Mouse (Mus musculus): ENCODE results near the gene Fto.

Gene Fto

DNA sequence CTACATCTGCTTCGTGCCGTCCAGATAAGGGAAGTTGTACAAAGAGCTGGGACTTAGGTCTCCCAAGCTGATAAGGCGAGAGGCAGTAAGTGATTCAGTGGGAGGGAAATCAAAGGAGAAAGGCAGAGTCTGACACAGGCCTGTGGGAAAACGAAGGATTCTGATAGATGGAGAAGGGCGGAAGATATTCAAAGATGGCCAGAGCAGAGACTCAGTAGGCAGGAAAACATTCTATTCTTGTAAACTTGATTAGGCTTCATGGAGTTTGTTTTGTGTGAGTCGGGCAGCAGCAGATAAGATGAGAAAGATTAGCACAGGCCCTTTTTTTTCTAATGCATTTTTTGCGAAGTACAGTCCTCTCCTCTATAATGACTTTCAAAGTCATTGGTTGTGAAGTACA is 183.6 kb downstream of the Fto start:
- DNase-seq (ENCODE audit: low spot score) = no peak

DNA sequence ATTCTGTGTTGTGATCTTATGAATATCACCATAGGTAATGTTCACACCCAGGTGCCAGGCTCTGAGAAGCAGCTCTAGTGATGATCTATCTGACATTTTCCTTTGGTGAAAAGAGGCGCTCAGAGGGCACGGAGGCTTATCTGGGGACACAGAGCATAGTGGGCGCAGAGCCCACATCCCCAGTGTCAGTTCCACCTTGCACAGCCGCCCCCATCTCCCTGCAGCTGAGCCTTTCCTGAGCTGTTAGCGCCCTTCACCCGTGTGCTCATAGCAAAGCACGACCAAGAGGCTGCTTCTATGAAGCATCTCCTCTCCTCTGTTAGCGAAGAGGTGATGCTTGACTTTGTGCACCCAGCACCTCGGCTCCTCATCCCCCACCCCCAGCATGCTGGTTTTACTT is 185.3 kb downstream of the Fto start:
- DNase-seq (ENCODE audit: low spot score) = no peak

DNA sequence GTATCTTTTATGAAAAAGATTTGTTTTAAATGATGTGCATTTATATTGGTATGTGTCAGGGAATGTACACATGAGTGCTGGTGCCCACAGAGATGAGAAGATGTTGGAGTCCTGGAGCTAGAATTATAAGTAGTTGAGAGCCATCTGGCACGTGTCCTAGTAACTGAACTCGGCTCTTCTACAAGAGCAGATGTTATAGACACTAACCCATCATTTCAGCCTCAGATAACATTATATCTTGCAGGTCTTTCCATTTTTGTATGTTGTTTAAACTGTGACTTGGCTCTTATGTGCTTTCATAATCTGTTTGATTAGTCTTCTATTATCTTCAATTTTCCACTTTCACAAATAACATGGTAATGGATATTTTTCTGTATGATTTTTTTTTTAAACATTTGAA is 186.0 kb downstream of the Fto start:
- no peak for DNase-seq (ENCODE audit: low spot score)

DNA sequence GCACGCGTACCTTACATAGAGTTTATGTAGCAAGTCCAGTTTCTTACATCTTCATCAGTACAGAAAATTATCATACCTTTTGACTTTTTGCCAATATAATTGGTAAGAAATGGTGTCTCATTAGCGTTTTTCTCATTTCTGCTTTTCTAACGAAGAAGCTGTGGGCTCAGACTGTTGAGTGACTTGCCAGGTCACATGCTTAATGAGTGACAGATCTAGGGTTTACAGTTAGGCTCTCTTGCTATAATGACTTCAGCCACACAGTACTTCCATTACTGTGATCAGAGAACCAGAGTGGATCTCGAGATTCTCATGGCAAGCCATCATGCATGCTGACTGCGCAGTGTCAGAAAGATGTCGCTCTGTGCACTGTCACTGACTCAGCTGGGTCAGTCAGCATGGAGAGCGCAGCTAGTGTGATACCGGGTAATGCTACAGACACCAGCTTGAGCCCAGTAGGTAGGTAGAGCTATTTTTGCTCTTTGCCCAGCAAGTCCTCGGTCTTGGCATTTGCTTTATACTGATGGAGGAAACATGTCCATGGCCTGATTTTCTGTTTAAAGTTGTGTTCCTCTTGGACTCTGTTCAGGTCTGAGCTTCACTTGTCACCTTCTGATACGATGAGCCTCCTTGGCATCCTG is 188.8 kb downstream of the Fto start:
- DNase-seq (ENCODE audit: low spot score) = no peak

DNA sequence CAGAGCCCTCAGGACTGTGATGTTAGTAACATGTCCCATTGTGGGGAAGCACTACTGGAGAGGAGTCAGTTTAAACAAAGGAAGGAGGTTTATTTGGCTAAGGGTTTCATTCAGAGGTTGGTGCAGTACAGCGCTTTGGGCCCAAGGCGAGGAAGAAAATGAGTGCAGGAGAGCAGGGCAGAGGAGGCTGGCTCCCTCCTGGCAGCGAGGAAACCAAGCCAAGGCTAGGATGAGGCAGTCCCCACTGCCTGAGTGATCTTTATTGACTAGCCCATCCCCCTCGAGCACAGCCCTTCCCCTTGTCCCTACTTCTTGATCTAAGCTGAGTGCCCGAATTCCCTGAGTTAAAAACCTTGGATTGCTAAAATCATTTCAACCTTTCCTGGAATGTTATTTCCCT is 189.5 kb downstream of the Fto start:
- DNase-seq (ENCODE audit: low spot score) = peak; percentile 40

DNA sequence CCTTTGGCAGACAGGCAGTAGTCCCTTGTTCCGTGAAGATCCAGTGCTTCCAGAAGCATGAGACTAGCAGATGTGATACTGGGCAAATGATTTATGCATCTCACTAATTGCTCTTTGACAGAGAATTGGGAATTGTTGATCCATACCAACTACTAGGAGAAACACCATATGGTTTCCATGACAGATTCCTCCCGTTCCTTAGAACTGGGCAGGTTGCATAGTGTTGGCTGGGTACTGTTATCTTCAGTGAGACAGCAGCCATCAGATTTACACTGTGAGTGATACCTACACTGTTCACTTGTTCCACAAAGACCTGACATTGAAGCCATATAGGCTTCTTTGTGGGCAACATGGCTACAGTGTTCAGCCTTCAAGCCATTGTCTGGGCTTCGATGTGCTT is 191.0 kb downstream of the Fto start:
- DNase-seq (ENCODE audit: low spot score) = no peak

DNA sequence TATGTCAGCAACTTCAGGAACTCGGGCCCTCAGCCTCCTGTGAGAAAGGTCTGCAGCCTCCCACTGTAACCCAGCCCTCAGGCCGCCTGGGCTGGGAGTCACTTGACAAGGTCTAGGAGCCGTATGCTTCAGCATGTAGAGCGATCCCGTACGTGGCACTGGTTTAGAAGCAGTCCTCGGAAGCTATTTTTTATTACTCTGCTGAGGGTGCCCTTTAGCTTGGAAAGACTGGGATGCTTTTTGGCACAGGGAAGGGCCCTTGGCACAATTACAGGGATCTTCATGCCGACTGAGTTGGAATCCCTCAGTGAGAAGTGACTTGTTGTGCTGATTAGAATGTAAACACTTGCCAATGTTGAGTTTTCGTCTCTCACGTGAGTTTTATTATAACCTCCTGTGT is 191.6 kb downstream of the Fto start:
- DNase-seq (ENCODE audit: low spot score) = peak; percentile 96

DNA sequence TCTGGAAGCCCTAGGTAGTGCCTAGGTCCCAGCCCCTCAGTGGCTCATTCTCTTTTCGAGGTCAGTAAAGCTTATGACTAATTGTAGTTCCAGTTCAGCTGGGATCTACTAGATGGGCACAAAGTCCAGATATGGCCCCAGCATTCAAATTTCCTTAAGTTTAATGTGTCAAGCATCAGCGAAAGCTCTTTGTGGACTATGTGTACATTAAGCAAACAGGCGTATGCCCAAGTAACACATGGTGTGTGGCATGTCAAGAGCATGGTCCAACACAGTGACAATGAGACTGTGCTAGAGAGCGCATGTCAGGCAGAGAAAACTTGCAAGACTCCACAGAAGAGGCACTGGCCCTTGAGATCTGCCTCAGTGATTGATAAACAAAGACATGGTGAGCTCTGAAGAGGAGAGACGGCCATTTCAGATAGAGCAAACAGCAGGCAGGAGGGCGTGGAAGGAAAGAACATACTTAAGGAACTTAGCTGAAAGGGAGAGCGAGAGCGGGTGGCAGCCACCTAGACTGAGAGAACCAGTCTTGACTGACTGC is 192.2 kb downstream of the Fto start:
- no peak for DNase-seq (ENCODE audit: low spot score)

DNA sequence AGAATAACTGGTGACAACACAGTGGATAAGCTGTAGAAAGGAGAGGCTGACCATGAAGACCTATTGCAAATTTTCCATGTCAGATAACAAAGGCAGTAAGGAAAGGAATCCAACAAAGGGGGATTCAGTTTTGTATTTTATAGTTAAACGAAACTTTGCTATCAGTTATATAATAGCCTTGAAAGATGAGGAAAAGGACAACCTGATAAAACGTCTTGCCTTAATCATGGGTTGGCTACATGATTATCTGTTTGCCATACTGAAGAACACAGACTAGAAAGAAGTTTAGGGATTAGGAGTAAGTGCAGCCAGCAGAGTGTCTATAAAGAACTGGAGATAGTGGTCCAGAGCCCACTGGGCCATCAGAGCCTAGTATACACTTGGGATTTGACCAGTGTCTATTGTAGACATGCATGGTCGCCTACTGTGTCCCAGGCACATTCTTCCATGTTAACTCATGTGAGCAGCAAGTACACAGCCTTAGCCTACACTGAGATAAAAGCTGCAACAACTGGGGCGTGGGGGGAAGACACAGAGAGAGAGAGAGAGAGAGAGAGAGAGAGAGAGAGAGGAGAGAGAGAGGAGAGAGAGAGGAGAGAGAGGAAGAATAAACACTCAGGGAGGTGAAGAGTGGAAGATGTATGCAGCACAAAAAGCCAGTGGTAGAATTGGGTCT is 192.8 kb downstream of the Fto start:
- DNase-seq (ENCODE audit: low spot score) = no peak

DNA sequence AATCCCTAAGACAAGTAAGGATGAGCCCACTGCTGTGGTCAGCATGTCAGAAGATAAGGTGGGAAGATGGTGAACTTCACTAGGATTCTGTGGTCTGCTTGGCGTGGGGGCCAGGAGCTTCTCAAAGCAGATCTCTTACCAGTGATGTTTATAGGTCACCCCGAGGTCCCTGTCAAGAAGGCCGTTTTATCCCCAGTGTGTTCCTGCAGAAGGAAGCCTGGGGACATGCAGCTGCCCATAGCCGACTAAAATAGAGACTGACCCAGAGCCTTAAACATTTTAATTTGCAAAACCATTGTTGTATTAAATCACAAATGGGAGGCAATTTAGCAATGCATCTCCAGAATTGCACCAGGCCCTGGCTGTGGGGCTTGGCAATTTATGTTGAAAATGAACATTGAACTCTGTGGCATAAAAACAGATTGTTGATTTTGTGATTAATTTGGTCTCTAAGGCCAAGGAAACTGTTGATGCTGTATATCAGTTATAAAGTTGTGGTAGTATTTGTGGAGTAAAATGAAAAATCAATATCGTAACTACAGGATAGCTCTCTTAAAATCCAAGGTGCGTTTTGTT is 193.4 kb downstream of the Fto start:
- DNase-seq (ENCODE audit: low spot score) = peak; percentile 59

DNA sequence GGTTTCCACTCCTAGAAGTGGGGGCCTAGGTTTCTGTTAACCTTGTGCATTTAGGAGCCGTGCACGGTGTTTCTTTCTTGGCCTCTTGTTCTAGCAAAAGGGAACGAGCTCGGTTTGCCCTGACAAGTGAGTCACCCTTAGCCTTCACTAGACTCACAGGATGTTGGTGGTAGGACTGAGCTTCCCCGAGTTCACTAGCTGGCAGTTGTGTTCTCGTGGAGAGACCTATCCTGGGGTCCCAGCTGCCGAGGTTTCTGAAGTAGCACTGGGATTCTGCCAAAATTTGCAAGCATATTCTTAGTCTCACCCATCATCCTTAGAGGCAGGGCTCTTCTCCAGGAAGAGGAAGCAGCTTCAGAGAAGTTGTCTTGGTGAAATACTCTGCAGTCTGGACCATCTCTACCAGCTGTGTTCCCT is 194.4 kb downstream of the Fto start:
- no peak for DNase-seq (ENCODE audit: low spot score)

DNA sequence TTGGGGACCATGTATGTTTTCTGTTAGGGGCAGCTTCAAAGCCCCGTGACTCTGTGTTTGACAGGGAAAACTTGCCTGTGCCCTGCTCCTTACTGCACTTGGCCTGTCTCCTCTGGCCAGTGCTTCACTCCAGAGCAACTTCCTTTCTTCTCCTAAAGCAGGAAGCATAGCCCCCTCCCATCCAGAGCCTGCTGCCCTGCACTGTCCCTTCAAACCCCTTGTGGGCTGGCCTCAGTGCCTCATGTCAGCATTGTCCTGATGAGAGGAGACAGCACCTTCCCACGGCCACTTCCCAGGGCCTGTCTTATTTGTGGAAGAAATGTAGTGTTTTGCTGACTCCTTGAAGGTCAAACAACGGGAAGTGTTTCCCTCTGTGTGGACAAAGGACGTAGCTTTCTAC is 195.0 kb downstream of the Fto start:
- DNase-seq (ENCODE audit: low spot score) = no peak

DNA sequence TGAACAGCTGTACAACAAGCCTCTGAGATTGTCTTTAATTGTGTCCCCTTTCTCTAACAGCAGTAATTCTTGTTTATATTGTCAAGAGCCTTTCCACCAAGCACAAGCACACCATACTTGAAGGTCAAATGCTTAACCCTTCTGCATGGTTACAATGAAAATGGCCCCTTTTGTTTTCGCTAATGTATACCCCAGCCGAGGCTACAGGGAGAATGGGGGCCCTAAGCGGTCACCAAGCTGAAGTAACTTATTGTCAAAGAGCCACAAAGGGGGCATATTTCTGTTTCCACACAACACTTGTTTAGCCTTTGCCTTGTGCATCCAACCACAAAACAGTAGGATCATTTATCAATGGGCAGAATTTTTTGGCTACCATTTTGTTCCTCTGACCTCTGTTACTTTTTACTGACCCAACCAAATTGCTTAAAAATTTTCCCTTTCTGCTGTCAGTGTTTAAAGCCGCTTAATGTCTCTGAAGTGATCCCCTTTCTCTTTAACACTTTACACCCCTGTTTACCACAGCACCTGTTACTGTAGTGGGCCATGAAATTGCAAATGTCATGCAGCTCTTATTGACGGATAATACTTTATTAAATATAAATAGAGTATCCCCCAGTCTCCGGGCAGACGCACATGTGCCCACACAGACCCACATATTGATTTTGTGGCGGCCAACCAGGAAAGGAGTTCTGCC is 196.0 kb downstream of the Fto start:
- DNase-seq (ENCODE audit: low spot score) = no peak

DNA sequence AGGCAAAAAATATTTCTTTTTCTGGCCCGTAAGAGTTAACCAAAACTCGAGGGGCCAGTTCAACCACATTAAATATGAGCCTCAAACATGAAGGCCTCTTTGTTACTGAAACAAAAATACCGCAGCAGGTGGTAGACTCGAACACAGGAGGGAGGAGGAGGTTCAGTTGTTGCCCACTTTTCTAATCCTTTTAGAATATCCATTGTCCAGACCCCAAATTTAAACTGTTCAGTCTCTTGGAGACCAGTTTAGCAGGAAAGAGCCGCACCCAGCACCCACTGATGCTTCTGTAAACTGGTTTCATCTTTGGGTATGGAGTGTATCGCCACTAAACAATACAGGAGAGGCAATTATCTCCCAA is 196.6 kb downstream of the Fto start:
- no peak for DNase-seq (ENCODE audit: low spot score)

DNA sequence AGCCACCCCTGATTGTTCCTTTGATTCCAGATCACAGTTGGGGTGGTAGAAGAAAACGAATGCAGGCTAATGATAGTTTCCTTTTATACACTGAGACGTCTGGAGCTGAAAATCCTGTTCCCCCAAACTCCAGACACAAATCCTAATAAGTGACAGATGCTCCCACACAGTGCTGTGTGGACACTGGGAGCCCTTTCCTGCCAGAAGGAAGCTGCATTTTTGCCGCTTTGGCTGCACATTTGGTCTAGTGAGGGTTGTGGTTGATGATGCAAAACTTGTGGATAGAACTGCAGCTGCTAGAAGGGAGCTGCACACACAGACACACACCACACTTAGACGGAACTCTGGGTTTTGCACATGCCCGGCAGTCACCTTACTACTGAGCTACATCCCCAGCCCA is 197.4 kb downstream of the Fto start:
- DNase-seq (ENCODE audit: low spot score) = no peak

DNA sequence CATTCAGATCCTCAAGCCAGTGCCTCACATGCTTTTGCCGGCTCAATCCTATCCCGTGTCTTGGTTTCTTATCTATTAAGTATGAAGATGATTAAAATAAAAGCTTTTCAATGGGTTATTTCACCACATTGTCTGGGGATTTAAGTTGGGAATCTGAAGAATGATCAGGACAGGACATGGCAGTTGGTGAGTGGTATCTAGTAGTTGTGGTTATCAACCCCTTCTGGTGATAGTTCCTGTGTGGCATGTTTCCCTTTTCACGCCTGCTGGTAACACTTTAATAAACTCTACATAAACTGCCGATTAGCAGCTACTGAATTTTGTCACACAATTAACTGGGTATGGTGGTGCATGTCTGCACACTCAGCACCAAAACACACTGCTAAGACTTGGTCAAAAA is 198.6 kb downstream of the Fto start:
- DNase-seq (ENCODE audit: low spot score) = no peak

DNA sequence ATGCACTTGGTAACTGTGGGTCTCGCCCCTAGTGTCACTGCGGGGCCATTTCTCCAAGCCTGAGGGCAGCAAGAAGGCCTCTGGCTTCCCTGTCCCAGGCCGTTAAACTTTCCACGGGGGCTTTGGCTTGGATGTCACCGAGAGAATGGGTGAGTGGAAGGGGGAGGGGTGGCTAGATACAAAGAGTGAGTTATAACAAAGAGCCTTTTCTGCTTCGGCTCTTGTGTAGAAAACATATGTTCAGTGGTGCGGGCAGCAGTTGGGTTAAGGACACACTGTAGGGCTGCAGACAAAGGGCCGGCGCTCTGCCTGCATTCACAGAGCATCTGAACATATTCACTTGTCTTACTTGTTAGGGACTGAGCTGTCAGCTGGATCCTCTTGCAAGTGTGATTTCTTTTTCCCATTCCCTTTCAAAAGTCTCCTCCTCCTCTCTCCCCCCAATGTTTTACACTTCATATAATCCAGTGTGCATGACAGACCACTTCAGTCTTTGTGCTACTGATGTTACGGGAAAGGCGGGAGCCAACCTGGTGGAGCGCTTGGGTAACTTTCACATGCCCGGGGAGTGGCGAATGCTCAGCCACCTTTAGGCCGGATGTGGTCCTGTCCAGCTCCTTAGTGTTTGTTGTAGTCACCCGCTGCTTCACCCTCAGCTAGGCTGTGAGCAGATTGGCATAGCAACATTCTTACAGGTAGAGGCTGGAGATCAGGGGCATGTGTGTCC is 201.6 kb downstream of the Fto start:
- DNase-seq (ENCODE audit: low spot score) = no peak

DNA sequence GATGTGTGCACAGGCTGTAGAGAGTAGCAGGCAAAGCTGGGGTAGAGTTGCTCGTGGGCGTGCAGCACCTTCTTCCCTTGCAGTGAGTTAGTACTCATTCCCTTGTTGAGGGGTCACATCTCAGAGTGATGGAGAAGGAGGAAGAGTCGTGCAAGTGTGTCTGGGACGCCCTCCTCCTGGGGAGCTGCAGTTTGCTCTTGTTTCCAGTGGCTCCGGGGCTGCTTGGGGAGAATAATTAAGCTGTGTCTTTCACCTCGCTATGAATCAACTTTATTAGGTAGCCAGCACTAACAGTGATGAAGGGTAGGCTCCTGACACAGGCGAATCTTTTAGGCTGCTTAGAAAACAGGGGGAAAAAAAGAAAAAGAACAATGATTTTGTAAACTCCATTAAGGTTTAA is 203.1 kb downstream of the Fto start:
- no peak for DNase-seq (ENCODE audit: low spot score)

DNA sequence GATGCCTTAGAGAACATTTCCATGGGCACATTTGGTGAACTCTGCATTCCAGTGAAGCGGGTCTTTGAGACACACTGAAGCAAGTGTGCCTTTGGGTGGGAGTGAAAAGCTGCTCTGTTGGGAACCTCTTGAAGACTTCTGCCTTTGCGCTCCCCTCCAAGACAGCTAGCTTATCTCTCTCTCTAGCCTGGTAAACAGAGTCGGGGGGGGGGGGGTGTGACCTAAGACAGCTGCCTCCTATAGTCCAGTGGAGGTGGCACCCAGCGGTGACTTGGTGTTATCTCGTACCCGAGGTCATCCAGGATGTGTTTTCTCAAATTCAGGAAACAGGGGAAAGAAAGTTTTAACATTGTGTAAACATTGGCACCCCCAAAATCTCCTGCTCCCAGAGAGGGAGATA is 204.8 kb downstream of the Fto start:
- DNase-seq (ENCODE audit: low spot score) = no peak

DNA sequence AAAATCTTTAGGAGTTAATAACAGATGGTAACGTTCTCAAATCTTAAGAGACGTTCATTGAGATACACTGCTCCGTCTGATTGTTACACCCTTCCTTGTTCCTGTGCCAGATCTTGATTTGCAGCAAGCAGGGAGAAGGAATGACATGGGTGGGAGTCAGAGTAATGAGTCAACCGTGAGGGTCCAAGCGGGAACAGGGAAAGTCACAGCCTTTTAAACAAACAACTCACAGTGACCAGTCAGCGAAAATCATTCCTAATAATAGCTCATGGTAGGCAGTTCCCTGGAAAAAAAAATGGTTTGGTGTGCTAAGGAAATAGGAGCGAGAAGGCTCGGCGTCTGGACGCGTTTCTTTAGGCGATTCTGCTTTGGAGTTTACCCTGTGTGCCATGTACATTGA is 208.9 kb downstream of the Fto start:
- no peak for DNase-seq (ENCODE audit: low spot score)

DNA sequence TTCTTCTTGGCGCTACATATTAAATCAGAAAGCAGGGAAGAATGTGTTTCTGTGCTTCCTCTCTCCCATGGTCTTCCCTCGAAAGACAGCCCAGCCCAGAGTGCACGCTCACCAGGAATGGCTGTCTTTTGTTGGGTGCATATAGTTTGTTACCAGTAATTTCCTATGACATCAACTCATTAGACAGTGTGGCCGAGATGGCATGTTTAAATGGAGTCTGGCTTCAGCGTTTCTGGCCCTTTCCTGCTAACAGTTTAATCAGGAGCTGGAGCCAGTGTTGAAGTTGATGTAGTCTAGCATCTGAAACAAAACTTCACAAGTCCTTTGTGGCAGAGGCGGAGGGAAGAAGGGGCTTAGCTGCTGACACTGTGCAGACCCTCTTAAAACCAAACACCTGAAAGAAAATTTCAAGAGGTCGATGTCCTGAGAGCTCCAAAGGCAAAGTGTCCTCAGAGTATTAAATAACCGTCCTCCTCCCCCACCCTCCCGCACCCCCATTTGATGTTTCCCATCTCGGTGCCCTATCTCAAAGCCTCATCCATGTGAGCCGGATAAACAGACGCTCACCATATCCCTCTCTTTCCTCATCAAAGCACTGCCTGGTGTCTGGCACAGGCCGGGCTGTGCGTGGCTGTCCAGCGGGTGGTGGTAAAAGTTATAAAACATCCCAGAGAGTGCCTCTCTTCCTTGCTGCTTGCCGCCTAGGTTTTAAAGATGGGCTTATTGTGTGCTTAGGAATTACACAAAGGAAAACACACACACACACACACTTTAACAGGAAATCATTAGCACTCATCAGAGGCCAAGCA is 210.9 kb downstream of the Fto start:
- no peak for DNase-seq (ENCODE audit: low spot score)

DNA sequence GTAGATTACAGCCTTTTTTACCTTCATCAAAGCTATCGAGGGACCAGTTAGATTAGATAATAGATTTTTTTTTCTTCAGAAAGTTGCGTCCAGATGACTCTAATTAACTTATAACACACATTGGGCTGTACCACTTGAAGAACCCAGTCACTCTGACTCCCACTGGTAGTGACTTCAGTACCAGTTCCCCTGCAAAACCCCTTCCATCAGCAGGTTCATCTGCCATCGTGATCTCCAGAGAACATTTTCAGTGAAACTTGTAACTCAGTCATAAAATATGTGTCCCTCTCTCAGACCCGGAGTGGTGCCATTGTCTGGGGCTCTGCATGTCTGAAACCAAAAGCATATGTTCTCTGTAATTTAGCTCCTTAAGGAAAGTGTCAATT is 211.5 kb downstream of the Fto start:
- DNase-seq (ENCODE audit: low spot score) = no peak

All from adipocyte (in vitro differentiated cells).